Mouse (Mus musculus): ENCODE measurements around the gene Mcrip1.
A peak's percentile ranks its signal among the peaks of the same experiment; 100 is the strongest.

Mcrip1 gene

GRCm38 (mm10) chr11:120545964-120546363, 3.6 kb downstream of the Mcrip1 start:
- DNase-seq (ENCODE audit: low spot score in 2 of 2), result no peak

DNA sequence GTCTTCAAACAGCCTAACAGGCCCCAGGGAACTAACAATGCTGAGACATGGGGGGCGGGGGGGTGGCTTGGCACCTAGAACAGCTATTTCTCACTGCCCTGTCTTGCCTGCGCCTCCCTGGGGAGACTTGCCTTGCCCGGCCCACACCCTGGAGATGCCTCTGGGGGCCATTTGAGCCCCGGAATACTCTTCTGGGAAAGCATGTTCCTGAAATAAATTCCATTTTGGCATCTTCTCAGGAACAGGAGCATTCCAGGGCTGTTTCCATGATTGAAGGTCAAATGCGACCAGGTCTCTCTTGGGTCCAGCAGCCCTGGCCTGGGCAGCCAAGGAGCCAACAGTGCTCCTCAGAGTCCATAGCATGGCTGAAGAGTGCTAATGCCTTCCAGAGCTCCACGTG, 7.2 kb downstream of the Mcrip1 start:
- no peak for DNase-seq (ENCODE audit: low spot score in 2 of 2)

GRCm38 (mm10) chr11:120541907-120542306, 7.6 kb downstream of the Mcrip1 start:
- no peak for DNase-seq (ENCODE audit: low spot score in 2 of 2)

GRCm38 (mm10) chr11:120539285-120540014, 10.1 kb downstream of the Mcrip1 start:
- DNase-seq (ENCODE audit: low spot score in 2 of 2), result no peak

GRCm38 (mm10) chr11:120538955-120539284, 10.6 kb downstream of the Mcrip1 start:
- DNase-seq (ENCODE audit: low spot score in 2 of 2), result no peak

DNA sequence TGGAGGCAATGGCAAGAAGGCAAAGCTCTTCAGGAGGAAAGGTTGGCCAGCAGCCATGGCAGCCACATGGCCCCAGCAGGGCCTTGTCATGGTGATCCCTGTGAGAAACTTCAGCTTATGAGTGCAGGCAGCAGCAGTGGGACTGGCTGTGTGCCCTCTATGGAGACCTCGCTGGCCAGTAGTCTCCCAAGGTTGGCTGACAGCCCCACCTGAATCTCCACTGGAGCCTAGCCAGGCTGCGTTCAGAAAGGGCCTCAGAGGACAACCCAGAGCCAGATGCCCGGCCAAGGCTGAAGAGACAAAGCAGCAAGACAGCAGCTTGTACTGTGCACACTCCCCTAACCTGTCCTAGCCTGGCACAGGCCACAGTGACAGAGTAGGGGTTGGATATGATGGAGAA, 11.0 kb downstream of the Mcrip1 start:
- DNase-seq (ENCODE audit: low spot score in 2 of 2), result no peak

GRCm38 (mm10) chr11:120535804-120536203, 13.7 kb downstream of the Mcrip1 start:
- no peak for DNase-seq (ENCODE audit: low spot score in 2 of 2)

DNA sequence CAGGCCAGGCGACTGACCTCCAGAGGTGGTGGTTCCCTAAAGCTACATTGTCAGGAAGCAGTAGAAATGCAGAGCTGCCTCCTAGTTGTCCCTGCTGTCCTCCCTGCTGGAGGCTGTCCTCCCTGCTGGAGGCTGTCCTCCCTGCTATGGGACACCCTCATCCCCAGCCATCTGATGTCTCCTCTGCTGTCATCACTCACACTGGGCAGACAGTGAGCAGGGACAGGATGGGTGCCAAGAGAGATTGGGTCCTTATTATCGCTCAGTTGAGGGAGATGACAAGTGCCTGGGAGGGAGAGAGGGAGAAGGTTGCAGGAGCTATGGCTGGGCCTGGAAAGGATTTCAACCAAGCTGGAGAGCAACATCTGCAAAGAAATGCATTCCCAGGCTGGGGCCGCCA, 14.4 kb downstream of the Mcrip1 start:
- no peak for DNase-seq (ENCODE audit: low spot score in 2 of 2)

DNA sequence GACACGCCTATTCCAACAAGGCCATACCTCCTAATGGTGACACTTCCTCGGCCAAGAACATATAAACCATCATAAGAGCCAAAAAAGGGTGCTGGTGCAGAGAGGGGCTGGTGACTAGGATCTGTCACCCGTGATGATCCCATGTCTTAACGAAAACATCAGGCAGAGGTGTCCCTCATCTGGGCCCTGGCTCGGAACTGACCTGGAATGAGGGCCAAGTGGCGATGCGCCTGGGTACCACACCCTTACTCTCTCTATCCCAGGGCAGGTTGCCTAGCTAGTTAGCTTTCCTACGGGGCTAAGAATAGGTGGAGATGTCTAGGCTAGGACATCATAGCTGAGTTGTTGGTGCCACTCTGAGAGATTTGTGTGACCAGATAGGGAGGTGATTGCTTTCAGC, 15.4 kb downstream of the Mcrip1 start:
- no peak for DNase-seq (ENCODE audit: low spot score in 2 of 2)

DNA sequence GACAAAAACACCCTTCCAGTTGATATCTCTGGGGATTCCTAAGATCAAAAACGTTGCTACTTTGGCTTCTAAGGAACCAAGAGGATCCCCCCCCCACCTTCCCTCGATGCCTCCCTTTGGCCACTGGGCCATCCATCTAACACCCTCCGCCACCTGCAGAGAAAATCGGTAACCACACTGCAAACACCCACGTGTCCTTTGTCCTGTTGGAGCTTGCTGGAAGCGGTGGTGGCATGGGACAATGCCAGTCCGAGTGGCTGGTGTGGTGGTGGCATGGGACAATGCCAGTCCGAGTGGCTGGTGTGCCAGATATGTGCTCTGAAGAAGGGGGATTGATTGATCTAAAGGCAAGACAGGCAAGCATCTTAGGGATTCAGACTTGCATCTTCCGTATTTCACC, 17.9 kb downstream of the Mcrip1 start:
- DNase-seq (ENCODE audit: low spot score in 2 of 2), result no peak

GRCm38 (mm10) chr11:120530085-120530964, 19.2 kb downstream of the Mcrip1 start, which contains the start of gene Gcgr:
Gcgr (plus strand) TSS chr11:120530699.
- no peak for DNase-seq (ENCODE audit: low spot score in 2 of 2)

DNA sequence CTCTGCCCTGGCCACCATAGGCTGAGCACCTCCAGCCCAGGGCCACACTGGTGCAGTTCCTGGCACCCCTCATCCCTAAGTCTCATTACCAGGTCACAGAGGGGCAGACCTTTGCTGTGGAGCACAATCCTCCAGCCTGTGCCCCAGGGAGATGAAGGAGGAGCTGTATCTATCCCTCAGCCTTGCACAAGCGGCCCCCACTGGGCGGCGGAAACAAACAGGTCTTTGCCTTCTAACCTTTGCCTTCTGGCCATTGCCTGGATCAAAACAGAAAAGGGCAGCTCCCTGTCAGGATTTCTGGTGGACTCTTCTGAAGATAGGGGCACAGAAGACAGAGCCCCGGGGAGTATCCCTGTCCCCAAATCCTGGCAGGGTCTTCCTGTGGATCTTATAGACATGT, 20.6 kb downstream of the Mcrip1 start:
- DNase-seq (ENCODE audit: low spot score in 2 of 2), result no peak

DNA sequence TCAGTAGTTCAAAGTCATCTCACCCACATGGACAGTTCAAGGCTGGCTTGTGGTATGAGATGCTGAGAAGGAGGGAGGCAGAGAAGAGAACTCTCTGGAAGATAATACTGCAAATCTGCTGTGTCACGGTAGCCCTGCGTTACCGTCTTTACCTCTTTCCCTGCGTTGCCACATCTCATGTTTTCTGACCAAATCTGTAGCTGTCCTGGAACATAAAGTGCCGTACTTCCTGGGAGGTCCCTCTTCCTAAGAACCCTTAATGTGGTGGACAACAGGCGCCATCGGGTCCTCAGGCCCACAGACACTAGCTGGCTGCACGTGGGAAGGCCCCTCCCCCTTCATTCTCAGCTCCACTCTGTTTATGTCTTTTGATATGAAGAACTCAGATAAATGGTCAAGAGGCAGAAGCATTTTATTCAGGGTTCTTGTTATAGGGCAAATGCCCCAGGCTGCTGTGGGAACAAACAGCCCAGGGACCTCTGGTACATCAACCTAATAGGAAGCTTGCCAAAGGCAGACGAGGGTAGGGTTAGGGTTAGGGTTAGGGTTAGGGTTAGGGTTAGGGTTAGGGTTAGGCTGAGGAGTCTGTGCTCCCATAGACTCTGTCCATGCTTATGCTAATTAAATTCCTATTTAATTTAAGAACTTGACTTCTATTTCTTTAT, 21.7 kb downstream of the Mcrip1 start:
- DNase-seq (ENCODE audit: low spot score in 2 of 2), result no peak

GRCm38 (mm10) chr11:120525959-120526358, 23.6 kb downstream of the Mcrip1 start:
- peak in 1 of 2 experiments; percentile 48 for DNase-seq (ENCODE audit: low spot score in 2 of 2)

GRCm38 (mm10) chr11:120522581-120522980, 26.9 kb downstream of the Mcrip1 start:
- DNase-seq (ENCODE audit: low spot score in 2 of 2), result no peak

GRCm38 (mm10) chr11:120520967-120521540, 28.5 kb downstream of the Mcrip1 start:
- DNase-seq (ENCODE audit: low spot score in 2 of 2), result no peak

DNA sequence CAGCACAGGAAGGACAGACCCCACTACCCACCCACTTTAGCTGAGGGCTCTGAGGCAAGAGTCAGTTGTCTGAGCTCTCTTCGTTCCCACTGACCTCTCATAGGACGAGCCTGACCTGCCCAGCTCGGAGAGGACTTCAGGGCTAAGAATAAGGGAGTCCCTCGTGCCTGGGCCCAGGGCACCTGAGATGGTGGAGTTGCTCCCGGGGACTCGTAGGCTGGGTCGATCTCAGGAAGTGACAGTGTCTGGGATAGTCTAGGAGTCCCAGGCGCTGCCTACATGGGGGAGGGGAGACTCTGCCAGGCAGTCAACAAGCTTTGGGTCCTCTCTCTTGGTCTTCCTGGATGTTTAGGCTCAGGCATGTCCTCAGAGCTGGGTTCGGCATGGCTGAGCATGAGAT, 29.0 kb downstream of the Mcrip1 start:
- no peak for DNase-seq (ENCODE audit: low spot score in 2 of 2)

- DNase-seq (ENCODE audit: low spot score in 2 of 2), result peak; percentile 39 to 44
Observed at GRCm38 (mm10) chr11:120519738-120520137, 29.8 kb downstream of the Mcrip1 start.

- DNase-seq (ENCODE audit: low spot score in 2 of 2), result no peak
Observed at GRCm38 (mm10) chr11:120518558-120518957, 31.0 kb downstream of the Mcrip1 start.

GRCm38 (mm10) chr11:120518027-120518426, 31.5 kb downstream of the Mcrip1 start:
- peak; percentile 15 to 35 for DNase-seq (ENCODE audit: low spot score in 2 of 2)

GRCm38 (mm10) chr11:120517147-120517546, 32.4 kb downstream of the Mcrip1 start:
- no peak for DNase-seq (ENCODE audit: low spot score in 2 of 2)

DNA sequence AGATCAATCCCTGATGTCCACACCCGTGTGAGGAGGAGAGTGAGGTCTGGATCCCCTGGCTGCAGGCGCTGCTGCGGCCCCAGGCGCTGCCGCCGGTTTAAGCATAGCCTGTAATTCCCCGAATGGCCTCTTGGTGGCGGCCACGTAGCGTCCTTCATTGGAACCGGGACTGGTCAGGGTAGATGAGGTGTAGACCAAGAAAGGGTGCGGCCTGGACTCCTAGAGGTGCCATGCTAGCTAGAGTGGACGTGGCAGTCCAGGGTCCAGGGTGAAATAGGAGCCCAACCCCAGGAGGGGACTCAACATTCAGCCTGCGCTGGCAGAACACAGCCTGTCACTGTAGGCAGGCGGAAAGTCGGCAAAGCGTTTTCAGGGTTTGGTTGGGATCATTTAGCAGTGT, 33.9 kb downstream of the Mcrip1 start:
- DNase-seq (ENCODE audit: low spot score in 2 of 2), result peak; percentile 75 to 77
